Mouse (Mus musculus) effector memory CD4-positive, alpha-beta T cell, adult 7 months (primary cell): ENCODE data around the gene Tns1. TPM values are rescaled to one million over a fixed set of nuclear protein-coding genes. Genes with fewer than 3 reads are reported as not detected.

Experiments
- polyA plus RNA-seq: library from polyadenylated mRNA; unstranded; fragments of 100-300 nt; shearing (Covaris generic); gene quantifications from one replicate; pipeline ENCODE4 v1.2.1, GENCODE M21; 2017

The Tns1 gene
- polyA plus RNA-seq = 1.5 TPM

GRCm38 (mm10) chr1:74124021-74124981 is at the start of gene Tns1:
Gene Tns1, minus strand, starts transcription at chr1:74124449.

DNA sequence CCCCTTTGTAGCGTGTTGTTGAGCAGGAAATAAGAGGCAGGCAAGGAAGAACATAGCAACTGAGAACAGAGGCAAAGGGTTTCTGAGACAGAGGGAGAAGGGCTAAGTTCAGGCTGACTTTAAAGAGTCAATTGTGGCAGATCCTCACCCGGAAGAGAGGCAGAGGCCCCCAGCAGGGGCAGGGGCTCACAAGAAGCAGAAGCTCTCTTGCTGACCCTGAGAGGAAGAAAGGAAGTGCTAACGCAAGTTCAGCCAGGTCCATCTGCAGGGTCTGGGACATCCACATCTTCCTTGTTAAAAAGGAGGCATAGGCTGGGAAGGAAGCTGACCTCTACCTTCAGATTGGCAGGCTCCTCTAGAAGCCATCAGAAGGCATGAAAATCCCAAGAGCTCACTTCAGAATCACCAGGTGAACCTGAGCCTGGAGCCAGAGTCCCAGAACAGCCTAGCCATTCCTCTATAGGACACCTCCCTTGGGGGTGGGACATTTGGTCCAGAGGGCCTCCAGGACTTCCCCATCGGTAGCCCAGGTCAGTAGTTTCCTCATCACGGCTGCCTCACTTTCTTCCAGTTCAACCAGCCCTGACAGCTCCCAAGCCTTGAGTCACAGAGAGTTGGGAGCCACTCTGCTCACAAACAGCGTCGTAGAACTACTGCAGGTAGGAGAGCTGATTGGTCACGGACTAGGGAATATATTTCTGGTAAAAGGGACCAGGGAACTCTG is 29.4 kb upstream of the Tns1 start, which contains the start of gene Cxcr2:
Gene Cxcr2 (plus strand): TSS at position 529 of the 724 bp plus-strand sequence.

GRCm38 (mm10) chr1:74124991-74125552 is 823 bp upstream of the Tns1 start, which contains the start of gene Rufy4:
Gene Rufy4, plus strand, starts transcription at chr1:74125541.

Other genes with a start within 250 kb of the Tns1 start
- gene Rufy4, start 1.1 kb upstream of the Tns1 start, polyA plus RNA-seq = not detected
- gene Cxcr2, start 29.5 kb upstream of the Tns1 start, polyA plus RNA-seq = not detected
- not detected for gene Cxcr1, start 70.2 kb upstream of the Tns1 start, polyA plus RNA-seq
- 944 TPM for gene Arpc2, start 111.6 kb upstream of the Tns1 start, polyA plus RNA-seq
- gene Gpbar1, start 154.1 kb upstream of the Tns1 start, polyA plus RNA-seq = not detected
- 242 TPM for gene Aamp, start 160.3 kb upstream of the Tns1 start, polyA plus RNA-seq
- gene Pnkd, start 160.5 kb upstream of the Tns1 start, polyA plus RNA-seq = 36.7 TPM
- 7.9 TPM for gene Tmbim1, start 181.2 kb upstream of the Tns1 start, polyA plus RNA-seq
- not detected for gene Catip, start 237.7 kb upstream of the Tns1 start, polyA plus RNA-seq